Mouse (Mus musculus) embryonic facial prominence, embryonic 10.5 days (tissue): ENCODE results near the gene Stk16. TPM values are rescaled to one million over a fixed set of nuclear protein-coding genes. Genes with fewer than 3 reads are reported as not detected.

ENCODE experiments used
- DNase-seq: peaks from one replicate; pipeline ENCODE4 v3.0.0-alpha.2; 2017; ENCODE audit warnings: low spot score
- H3K27ac ChIP-seq: fragments of 300-500 bp; sonication (generic); replicated peaks from 2 replicates; pipeline ENCODE4 v1.5.1; 2016; ENCODE audit warnings: mild to moderate bottlenecking
- H3K27me3 ChIP-seq: fragments of 300-500 bp; sonication (generic); replicated peaks from 2 replicates; pipeline ENCODE4 v1.6.1; 2016; ENCODE audit warnings: low read depth, mild to moderate bottlenecking; ENCODE audit not compliant: poor library complexity, severe bottlenecking
- H3K36me3 ChIP-seq: fragments of 300-500 bp; sonication (generic); replicated peaks from 2 replicates; pipeline ENCODE4 v1.6.1; 2016; ENCODE audit warnings: mild to moderate bottlenecking, moderate library complexity
- H3K4me1 ChIP-seq: fragments of 300-500 bp; sonication (generic); 2 replicates; pipeline ENCODE4 v1.6.1; 2016
- H3K4me3 ChIP-seq: fragments of 300-500 bp; sonication (generic); 2 replicates; pipeline ENCODE4 v1.5.1; 2016; ENCODE audit warnings: mild to moderate bottlenecking, moderate library complexity
- H3K9me3 ChIP-seq: fragments of 300-500 bp; sonication (generic); 2 replicates; pipeline ENCODE4 v1.6.1; 2016; ENCODE audit warnings: mild to moderate bottlenecking
- WGBS: fragments of 180-500 bp; shearing (Covaris S2); methylation state at CpG from one replicate; pipeline ENCODE4 v1.1.7; 2016; 5-methylcytosine and 5-hydroxymethylcytosine counted together
- polyA plus RNA-seq: library from polyadenylated mRNA; unstranded; fragments of >200 nt; fragmentation: Nextera tagmentation; extraction: Ambion mirVana; gene quantifications from 2 replicates; pipeline ENCODE4 v1.2.1, GENCODE M21; 2016

The Stk16 gene
- polyA plus RNA-seq, 1 experiment from 2014 or later = 145 TPM

- WGBS = 79% methylated on average over 13 of the region's 13 CpGs
- Histone ChIP-seq H3K4me1 (peaks cover 36% of the 10 kb centered on the region), H3K36me3 (peaks cover 42% of the 10 kb centered on the region), H3K4me3 (no peak overlapping the region), H3K27ac (no peak overlapping the region), H3K27me3 (peaks cover 69% of the 10 kb centered on the region), H3K9me3 (no peaks in the 10 kb centered on the region)
- no peak for DNase-seq
These were observed 6.4 kb downstream of the Stk16 start for GRCm38 (mm10) chr1:75216797-75217585.

- no peak for DNase-seq
- H3K27me3 ChIP-seq = peaks cover 77% of the 10 kb centered on the region
- WGBS = 5% methylated on average over 6 of the region's 6 CpGs
These were observed 7.2 kb downstream of the Stk16 start for GRCm38 (mm10) chr1:75217893-75218226.

DNA sequence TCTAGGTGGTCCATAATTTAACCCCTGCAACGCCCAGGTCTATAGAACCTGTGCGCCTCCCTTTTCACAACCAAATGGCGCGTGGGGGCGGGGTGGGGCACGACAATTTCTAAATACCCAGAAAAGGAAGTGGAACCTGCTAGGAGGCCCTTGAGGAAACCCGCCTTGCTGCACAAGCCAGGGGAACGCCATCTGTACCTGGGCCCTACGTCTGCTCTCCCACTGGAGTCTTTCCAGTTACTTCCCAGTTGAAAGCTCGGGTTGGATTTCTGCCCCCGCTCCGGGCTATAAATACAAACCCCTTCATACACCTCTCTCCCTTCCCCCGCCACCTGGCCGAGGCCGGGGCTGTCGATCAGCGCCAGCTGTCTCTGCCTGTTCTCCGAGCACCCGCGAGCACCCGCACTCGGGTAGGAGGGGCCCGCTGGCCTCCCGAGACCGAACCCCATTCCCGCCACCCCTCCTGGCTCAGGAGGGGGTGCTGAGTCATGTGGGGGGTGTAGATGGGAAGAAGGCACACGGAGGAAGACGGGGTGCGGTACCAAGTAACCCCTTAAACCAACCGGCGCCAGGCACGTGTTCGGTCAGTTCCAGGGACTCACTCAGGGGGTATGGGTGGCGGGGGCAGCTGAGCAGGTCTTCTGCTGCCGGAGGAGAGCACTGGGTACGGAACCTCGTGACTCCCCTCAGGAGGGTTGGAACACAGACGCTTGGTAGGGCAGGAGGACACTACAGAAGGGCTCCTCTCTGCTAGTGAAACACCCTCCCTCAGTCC, 7.8 kb downstream of the Stk16 start:
- Histone ChIP-seq H3K36me3 (peaks cover 28% of the 10 kb centered on the region), H3K4me1 (peaks cover 25% of the 10 kb centered on the region), H3K27me3 (peaks cover 83% of the 10 kb centered on the region), H3K9me3 (no peaks in the 10 kb centered on the region), H3K27ac (peak overlapping the region; percentile 32; the same call in 1 of the 2 replicates), H3K4me3 (peak overlapping the region; percentile 63)
- peak; percentile 44 for DNase-seq
- 2% methylated on average over 38 of the region's 38 CpGs for WGBS

More at GRCm38 (mm10) chr1:75217893-75218226, 7.2 kb downstream of the Stk16 start:
- H3K9me3 ChIP-seq = no peaks in the 10 kb centered on the region
- H3K4me3 ChIP-seq = peak overlapping the region; percentile 63
- H3K36me3 ChIP-seq = peaks cover 33% of the 10 kb centered on the region
- peaks cover 27% of the 10 kb centered on the region for H3K4me1 ChIP-seq
- no peak overlapping the region for H3K27ac ChIP-seq

- Histone ChIP-seq H3K27me3 (peaks cover 85% of the 10 kb centered on the region), H3K4me1 (peaks cover 25% of the 10 kb centered on the region), H3K36me3 (peaks cover 21% of the 10 kb centered on the region), H3K9me3 (no peaks in the 10 kb centered on the region), H3K27ac (no peak overlapping the region), H3K4me3 (peak overlapping the region; percentile 63)
- WGBS = under 1% methylated on average over 24 of the region's 24 CpGs
- peak; percentile 80 for DNase-seq
These were observed 8.4 kb downstream of the Stk16 start for GRCm38 (mm10) chr1:75219078-75219477.

- Histone ChIP-seq H3K9me3 (no peaks in the 10 kb centered on the region), H3K27ac (peak within 1 kb of the TSS; percentile 32; the same call in 1 of the 2 replicates), H3K36me3 (peaks cover 16% of the 10 kb centered on the region), H3K4me3 (peak within 1 kb of the TSS; percentile 63), H3K27me3 (peaks cover 85% of the 10 kb centered on the region), H3K4me1 (peaks cover 25% of the 10 kb centered on the region)
- peak; percentile 60 for DNase-seq
- WGBS = 1% methylated on average over 34 of the region's 34 CpGs
These were observed 8.9 kb downstream of the Stk16 start, which contains the start of gene Tuba4a for GRCm38 (mm10) chr1:75219531-75219930. TSS of gene Tuba4a (minus strand) at chr1:75219865.

DNA sequence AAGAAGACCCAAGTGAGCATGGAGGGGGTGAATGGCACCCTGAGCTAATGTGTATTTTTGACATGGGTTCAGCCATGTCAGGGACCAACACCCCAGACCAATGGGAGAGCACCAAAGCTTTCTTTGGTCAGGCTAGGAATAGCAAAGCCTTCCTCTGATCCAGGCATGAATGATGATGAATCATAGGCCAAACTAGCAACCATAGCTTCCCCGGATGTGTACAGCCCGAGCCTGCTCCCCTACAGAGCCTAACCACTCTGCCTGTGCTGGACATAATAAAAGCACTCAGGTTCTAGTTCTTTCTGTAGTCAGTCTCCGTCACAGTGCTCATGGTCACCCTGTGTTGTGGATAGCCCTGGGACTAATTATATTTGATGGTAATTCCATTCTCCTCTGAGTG, 10.9 kb downstream of the Stk16 start:
- H3K36me3 ChIP-seq = no peaks in the 10 kb centered on the region
- H3K27me3 ChIP-seq = peaks cover 71% of the 10 kb centered on the region
- WGBS = 84% methylated on average over 3 of the region's 3 CpGs
- peaks cover 25% of the 10 kb centered on the region for H3K4me1 ChIP-seq
- H3K27ac ChIP-seq = no peak overlapping the region
- no peaks in the 10 kb centered on the region for H3K9me3 ChIP-seq
- DNase-seq = no peak
- no peak overlapping the region for H3K4me3 ChIP-seq

DNA sequence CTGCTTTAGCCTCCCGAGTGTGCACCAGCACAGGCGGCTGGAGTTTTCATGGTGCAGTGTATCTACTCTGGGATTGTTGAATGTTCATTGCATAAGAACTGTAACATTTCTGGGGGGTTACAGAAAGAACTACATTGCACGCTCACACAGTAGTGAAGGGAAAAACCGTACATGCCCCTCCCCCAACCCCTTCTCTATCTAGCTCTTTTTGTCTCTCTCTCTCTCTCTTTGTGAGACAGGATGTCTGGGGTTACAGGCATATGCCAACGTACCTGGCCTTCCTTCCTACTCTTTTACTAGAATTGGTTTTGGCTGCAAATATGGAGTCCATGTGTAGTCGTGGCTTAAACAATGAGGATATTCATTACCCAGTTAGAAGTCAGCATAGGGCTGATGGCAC, 12.3 kb downstream of the Stk16 start:
- peaks cover 20% of the 10 kb centered on the region for H3K4me1 ChIP-seq
- no peaks in the 10 kb centered on the region for H3K36me3 ChIP-seq
- 82% methylated on average over 6 of the region's 6 CpGs for WGBS
- H3K27me3 ChIP-seq = peaks cover 57% of the 10 kb centered on the region
- no peaks in the 10 kb centered on the region for H3K9me3 ChIP-seq
- H3K4me3 ChIP-seq = no peak overlapping the region
- no peak for DNase-seq
- H3K27ac ChIP-seq = no peak overlapping the region

DNA sequence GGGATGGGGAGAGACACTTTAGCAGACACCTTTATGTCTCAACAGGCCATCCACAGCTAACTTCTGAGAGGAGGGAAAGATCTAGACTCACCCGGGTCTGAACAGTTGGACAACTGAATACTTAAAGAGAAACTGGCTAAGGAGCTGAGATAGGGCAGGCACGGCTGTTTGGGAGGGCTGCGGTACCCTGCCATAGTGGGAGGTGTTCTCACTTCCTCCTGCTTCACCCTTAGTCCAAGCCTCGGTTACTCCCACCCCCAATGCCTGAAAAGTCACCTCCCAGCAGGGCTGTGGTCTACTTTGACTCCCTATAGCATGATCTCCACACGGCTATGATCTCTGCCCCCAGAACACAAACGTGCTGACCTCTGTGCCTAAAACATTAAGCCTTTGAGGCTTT, 12.9 kb downstream of the Stk16 start:
- Histone ChIP-seq H3K9me3 (no peaks in the 10 kb centered on the region), H3K4me3 (no peak overlapping the region), H3K27me3 (peaks cover 51% of the 10 kb centered on the region), H3K27ac (no peak overlapping the region), H3K4me1 (peaks cover 14% of the 10 kb centered on the region), H3K36me3 (no peaks in the 10 kb centered on the region)
- DNase-seq = no peak
- WGBS = 77% methylated on average over 6 of the region's 6 CpGs

GRCm38 (mm10) chr1:75225473-75225872, 14.8 kb downstream of the Stk16 start:
- peaks cover 31% of the 10 kb centered on the region for H3K27me3 ChIP-seq
- H3K9me3 ChIP-seq = no peaks in the 10 kb centered on the region
- H3K4me3 ChIP-seq = no peak overlapping the region
- no peaks in the 10 kb centered on the region for H3K36me3 ChIP-seq
- no peak for DNase-seq
- no peaks in the 10 kb centered on the region for H3K4me1 ChIP-seq
- no peak overlapping the region for H3K27ac ChIP-seq
- WGBS = 75% methylated on average over 3 of the region's 3 CpGs

- Histone ChIP-seq H3K27ac (no peak overlapping the region), H3K9me3 (no peaks in the 10 kb centered on the region), H3K27me3 (peaks cover 25% of the 10 kb centered on the region), H3K4me3 (no peak overlapping the region), H3K36me3 (no peaks in the 10 kb centered on the region), H3K4me1 (no peaks in the 10 kb centered on the region)
- DNase-seq = no peak
- WGBS = 69% methylated on average over 2 of the region's 2 CpGs
These were observed 15.5 kb downstream of the Stk16 start for GRCm38 (mm10) chr1:75226138-75226537.

DNA sequence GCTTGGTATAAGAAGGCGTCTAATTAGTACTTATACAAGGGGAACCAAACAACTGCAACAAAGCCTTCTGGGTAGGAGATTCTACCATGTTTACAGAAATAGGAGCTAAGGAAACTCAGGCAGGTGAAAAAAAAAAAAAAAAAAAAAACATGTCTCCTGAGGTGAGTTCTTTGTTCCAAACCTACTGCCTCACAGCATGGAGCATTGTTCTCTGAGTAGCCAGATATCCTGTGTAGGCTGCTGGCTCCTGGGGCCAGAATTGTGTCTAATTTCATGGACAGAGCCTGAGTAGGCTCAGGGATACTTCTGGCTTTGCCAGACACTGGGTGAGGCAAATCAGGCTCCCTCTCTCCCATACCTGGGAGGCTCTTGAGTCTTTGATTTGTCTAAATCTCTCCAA, 17.0 kb downstream of the Stk16 start:
- Histone ChIP-seq H3K9me3 (no peaks in the 10 kb centered on the region), H3K4me3 (no peak overlapping the region), H3K4me1 (no peaks in the 10 kb centered on the region), H3K27me3 (peaks cover 9% of the 10 kb centered on the region), H3K27ac (no peak overlapping the region), H3K36me3 (no peaks in the 10 kb centered on the region)
- 56% methylated on average over 1 of the region's 1 CpGs for WGBS
- no peak for DNase-seq

DNA sequence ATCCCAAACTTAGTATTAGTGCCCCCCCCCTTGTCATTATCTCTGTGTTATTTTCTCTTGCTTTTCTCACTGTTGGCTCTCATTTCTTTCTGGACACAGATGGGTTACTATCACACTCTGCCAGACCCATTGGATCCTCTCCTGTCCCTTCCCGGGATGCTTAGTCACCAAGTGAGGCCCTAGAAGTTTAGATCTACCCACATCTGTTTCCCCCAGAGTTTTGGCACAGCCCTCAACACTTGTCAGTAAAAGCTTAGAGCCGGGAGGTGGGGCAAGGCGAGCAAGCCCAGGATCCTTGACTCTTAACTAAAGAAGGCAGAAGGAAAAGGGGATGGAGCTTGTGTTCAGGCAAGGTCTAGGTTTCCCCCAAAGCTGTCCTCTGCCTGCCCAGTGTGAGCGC, 18.5 kb downstream of the Stk16 start:
- H3K27ac ChIP-seq = no peak overlapping the region
- H3K4me3 ChIP-seq = no peak overlapping the region
- DNase-seq = no peak
- H3K4me1 ChIP-seq = no peaks in the 10 kb centered on the region
- H3K9me3 ChIP-seq = no peaks in the 10 kb centered on the region
- H3K36me3 ChIP-seq = no peaks in the 10 kb centered on the region
- 79% methylated on average over 4 of the region's 4 CpGs for WGBS
- peaks cover 4% of the 10 kb centered on the region for H3K27me3 ChIP-seq
